Mouse (Mus musculus) C3H10T1/2 (cell line): ENCODE results near the gene Tmem140. TPM values are rescaled to one million over a fixed set of nuclear protein-coding genes. Genes with fewer than 3 reads are reported as not detected.

Experiments
- polyA plus RNA-seq, 2 experiments: library from polyadenylated mRNA; unstranded; fragments of >200 nt; fragmentation: generic; extraction: Trizol; gene quantifications; one replicate each; pipeline ENCODE4 v1.2.1; 2012; ENCODE audit warnings: missing spikeins in 2 of 2

The Tmem140 gene
- 1 to 10 TPM in 1 of 2 experiments, under 1 TPM in 1; 0.19 to 8.7 TPM for polyA plus RNA-seq

GRCm38 (mm10) chr6:34862791-34863403, at the start of gene Tmem140:
Tmem140 (plus strand) TSS chr6:34863146.

GRCm38 (mm10) chr6:34877509-34878321, 14.8 kb downstream of the Tmem140 start, which contains the start of gene Cyren:
Cyren (minus strand) TSS chr6:34878060.

GRCm38 (mm10) chr6:34910371-34911219, 47.6 kb downstream of the Tmem140 start, which contains the start of gene Wdr91:
Wdr91 (minus strand) TSS chr6:34910876.

GRCm38 (mm10) chr6:34919956-34920355, 57.0 kb downstream of the Tmem140 start, which contains the start of gene Stra8:
Stra8 (plus strand) TSS chr6:34920163.

Other genes with a start within 250 kb of the Tmem140 start
- 1 to 10 TPM; 1.6 to 5.2 TPM for gene Agbl3, start 82.7 kb upstream of the Tmem140 start, polyA plus RNA-seq
- gene Cyren, start 14.9 kb downstream of the Tmem140 start, polyA plus RNA-seq: 1 to 10 TPM; 5.1 to 8.1 TPM
- gene Wdr91, start 47.7 kb downstream of the Tmem140 start, polyA plus RNA-seq: 10 to 100 TPM in 1 of 2 experiments, 1 to 10 TPM in 1; 5.1 to 11.3 TPM
- not detected for gene Stra8, start 57.0 kb downstream of the Tmem140 start, polyA plus RNA-seq
- gene Slc23a4, start 125.3 kb downstream of the Tmem140 start, polyA plus RNA-seq: under 1 TPM in 1 of 2 experiments, not detected in 1; 0.13 TPM